Mouse (Mus musculus) heart, adult 18-20 months (tissue): ENCODE data around the gene Scyl3. TPM values are rescaled to one million over a fixed set of nuclear protein-coding genes. Genes with fewer than 3 reads are reported as not detected.

Experiments used
- DNase-seq, 2 experiments: peaks; one replicate each; pipeline ENCODE4 v3.0.0; 2021 to 2022; ENCODE audit warnings: mixed read lengths in 1 of 2
- long read RNA-seq, 2 experiments: library from polyadenylated mRNA; stranded (forward); transcript quantifications; one replicate each; pipeline ENCODE4 v2.0.0; 2021
- total RNA-seq, 2 experiments: library from RNA; stranded (reverse); gene quantifications; 2 replicates each; pipeline ENCODE4 v1.2.3; 2021

Scyl3 gene
- total RNA-seq, result 1 to 10 TPM; 4.2 to 5.2 TPM
- long read RNA-seq, experiment 1, full-length matches to known transcripts, result 3 of 9 reads
- long read RNA-seq, experiment 1, partial matches to known transcripts, result 0 of 9 reads
- long read RNA-seq, experiment 1, other reads (novel, unspliced or antisense), result 6 of 9 reads
- long read RNA-seq, experiment 2, full-length matches to known transcripts, result 2 of 6 reads
- long read RNA-seq, experiment 2, partial matches to known transcripts, result 0 of 6 reads
- long read RNA-seq, experiment 2, other reads (novel, unspliced or antisense), result 4 of 6 reads

GRCm38 (mm10) chr1:163928846-163929245 is at the start of gene Scyl3:
Gene Scyl3 (plus strand): TSS chr1:163929100.
- peak in 1 of 2 experiments; percentile 7 for DNase-seq

- no peak for DNase-seq
Measured at GRCm38 (mm10) chr1:163889629-163890028, 39.3 kb upstream of the Scyl3 start.

- no peak for DNase-seq
Measured at GRCm38 (mm10) chr1:163893294-163893693, 35.6 kb upstream of the Scyl3 start.

- peak in 1 of 2 experiments; percentile 36 for DNase-seq
Measured at GRCm38 (mm10) chr1:163893774-163894527, 34.9 kb upstream of the Scyl3 start.

DNA sequence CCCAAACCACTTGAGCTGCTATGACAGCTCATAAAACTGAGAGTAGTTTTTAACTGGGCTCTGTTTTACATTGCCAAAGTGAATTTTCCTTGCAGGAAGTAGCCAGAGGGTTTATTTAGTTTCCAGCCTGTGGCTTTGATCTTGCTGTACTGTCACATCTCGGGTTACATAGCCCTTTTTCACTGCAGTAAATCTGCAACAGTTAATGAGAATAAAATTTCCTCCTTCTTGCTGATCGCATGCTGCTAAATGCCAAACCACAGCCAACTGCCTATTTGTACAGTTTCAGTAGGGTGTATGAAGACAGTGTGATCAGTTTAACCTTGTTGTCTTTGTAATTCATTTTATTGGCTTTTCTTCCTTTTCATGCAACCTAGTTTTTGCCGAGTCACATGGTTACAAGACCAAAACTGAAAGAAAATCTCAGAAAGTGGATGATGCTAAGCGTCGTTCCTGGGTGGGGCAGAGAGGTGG is 30.6 kb upstream of the Scyl3 start:
- DNase-seq, result no peak

GRCm38 (mm10) chr1:163899575-163899974 is 29.3 kb upstream of the Scyl3 start:
- no peak for DNase-seq

- DNase-seq, result no peak
Measured at GRCm38 (mm10) chr1:163900168-163900567, 28.7 kb upstream of the Scyl3 start.

- no peak for DNase-seq
Measured at GRCm38 (mm10) chr1:163903411-163903810, 25.5 kb upstream of the Scyl3 start.

DNA sequence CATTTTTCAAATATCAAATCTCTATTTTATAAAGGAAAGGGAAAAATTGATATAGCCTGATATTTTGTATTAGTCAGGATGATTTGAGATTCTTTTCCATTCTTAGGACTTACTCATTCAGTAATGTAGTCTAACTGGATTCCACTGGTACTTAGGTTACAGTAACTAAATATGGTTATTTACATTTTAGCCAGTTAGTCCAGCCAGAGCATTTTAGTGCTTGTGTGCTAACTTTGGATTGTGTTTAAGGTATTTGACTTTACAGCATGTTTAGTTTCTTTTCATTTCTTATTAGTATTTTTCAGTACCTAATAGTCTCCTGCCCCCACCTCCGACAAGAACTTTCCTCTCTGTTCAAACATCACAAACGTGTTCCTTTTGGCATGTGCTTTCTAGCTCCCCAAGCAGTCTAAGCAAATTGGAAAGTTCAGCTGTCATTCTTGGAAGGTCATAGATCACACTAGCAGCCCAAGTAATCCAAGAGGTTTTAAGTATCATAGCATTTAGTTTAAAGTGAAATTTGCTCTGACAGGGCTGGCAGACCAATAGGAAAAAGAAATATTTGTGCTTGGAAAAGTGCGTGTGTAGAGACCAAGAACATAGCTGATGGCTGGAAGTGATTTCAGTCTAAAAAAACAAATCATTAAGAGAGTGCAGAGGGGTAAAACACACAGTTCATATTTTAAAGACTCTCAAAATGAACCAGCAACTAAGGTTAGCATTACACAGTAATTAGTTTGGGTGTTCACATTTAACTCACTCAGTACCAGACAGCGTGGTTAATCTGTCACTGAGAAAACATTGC is 21.7 kb upstream of the Scyl3 start:
- no peak for DNase-seq

DNA sequence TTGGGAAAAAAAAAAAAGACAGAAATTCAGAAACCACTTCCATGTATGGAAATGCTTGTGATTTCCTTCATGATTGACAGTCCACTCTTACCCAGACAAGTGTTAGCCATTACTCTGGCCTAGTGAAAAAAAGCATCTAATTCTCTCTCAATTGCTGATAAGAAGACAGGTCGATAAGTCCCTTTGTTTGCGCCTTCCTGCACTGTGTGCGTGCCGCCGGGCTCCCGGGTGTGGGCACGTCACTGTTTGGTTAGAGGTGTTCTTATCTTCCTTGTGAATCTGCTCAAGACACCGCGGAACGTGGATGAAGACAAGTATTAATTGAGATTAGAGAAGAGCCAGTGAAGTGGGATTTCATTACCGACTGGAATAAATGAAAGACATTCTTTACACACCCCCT is 20.5 kb upstream of the Scyl3 start:
- no peak for DNase-seq

- DNase-seq, result peak; percentile 20 to 72
Measured at GRCm38 (mm10) chr1:163910343-163910742, 18.6 kb upstream of the Scyl3 start.

- DNase-seq, result no peak
Measured at GRCm38 (mm10) chr1:163910785-163911184, 18.1 kb upstream of the Scyl3 start.

DNA sequence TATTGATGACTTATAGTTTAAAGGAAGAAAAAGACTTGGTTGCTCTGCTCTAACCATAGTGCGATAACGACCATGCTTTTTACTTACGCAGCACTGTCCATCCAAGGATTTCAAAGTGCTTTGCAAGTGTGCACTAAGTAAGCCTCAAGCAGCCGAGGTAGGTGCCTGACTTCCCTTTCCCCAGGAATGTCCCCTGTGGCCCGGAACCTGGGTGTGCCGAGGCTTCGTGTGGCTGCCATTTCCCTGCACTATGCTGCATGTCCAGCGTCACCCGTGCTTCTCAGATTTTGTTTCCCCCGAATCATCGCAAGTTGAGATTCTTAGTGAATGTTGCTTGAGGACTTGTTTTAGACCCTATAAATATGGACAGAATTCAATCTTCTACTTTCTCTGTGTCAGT is 16.9 kb upstream of the Scyl3 start:
- DNase-seq, result no peak

DNA sequence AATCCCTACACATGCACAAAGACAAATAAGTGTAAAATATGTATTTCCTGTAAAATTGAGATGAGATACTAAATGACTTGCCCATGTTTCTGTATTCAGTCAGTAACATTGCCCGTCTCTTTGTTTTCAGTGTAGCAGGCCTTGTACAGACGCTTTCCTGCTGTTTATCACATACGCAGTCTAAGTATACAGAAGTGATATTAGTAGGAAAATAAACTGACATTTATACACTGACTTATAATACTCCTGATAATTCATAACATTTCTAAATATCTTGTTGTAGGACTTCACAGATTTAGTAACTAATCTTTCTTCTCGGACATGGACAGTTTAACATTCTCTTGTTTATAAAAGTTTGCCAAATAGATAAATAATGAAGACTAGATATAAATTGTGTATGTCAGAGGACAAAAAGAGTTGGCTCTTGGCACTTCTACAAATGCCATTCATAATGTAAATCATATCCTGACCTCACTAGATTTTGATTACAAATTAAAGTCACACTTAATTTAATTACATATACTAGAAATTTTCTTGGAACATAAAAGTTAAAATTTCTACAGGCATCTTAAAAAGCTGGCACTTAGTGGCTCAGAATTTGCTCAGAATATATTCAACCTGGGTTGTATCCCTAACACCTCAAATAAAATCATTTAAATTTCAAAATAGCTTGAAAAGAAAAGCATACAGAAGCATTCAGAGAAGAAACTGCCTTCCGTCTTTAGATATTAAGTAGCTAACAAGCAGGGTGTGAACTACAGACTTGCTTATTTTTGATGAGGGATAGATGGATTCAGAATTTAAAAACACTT is 11.3 kb upstream of the Scyl3 start:
- DNase-seq, result no peak

GRCm38 (mm10) chr1:163924093-163924492 is 4.8 kb upstream of the Scyl3 start:
- DNase-seq, result no peak

GRCm38 (mm10) chr1:163929636-163930457 is 947 bp downstream of the Scyl3 start:
- DNase-seq, result peak; percentile 90 to 97

GRCm38 (mm10) chr1:163930458-163930794 is 1.5 kb downstream of the Scyl3 start:
- no peak for DNase-seq

- DNase-seq, result no peak
Measured at GRCm38 (mm10) chr1:163931801-163932200, 2.9 kb downstream of the Scyl3 start.

- DNase-seq, result no peak
Measured at GRCm38 (mm10) chr1:163934591-163934990, 5.7 kb downstream of the Scyl3 start.

- no peak for DNase-seq
Measured at GRCm38 (mm10) chr1:163942056-163942455, 13.2 kb downstream of the Scyl3 start.

DNA sequence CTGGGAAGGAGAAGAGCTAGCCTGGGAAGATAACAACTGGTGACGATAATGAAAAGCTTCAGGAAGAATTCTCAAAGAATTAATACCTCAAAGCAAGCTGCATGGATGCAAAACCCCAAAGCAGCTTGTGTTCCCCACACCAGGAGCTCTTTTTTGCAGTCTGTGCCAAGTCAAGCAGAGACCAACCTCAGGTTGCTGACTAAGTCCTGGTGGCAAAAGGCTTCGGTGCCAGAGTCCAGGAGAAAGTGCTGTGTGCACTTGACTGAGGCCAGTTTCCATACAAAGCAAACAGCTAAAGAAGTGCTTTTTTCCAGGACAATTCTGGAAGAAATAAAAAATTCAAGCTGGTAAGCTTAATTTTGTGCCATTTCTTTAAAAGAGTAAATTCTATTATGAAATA is 24.5 kb downstream of the Scyl3 start:
- DNase-seq, result no peak
